10 mouse cellular contexts compared by ENCODE assay signal in genomic region chr7:98051980-98052379, GRCm38 (mm10).
DNase-seq lines count a peak whose midpoint lies in the region; ATAC-seq and TF ChIP-seq lines count a peak whose summit lies in the region.
"Had no signal": no experiment of that assay in that cellular context is flagged by ENCODE, and none has a peak within 500 bp of the region (broad histone marks: within the 10 kb centered on the region; RNA-seq: fewer than 3 reads in every experiment).

No protein-coding gene starts in this region.

- H3K36me3 ChIP-seq in forebrain, embryonic 10.5 days (replicated peaks), result 0 out of 2 replicates have a peak, but pooled peaks cover 6% of the 10 kb centered on the region
- H3K36me3 ChIP-seq in forebrain, embryonic 15.5 days, result no peaks in the 10 kb centered on the region
- peaks cover 6% of the 10 kb centered on the region; the same call in 1 of the 2 replicates for H3K36me3 ChIP-seq in neural tube, embryonic 15.5 days
- H3K36me3 ChIP-seq in kidney, postnatal 0 days (ENCODE audit: insufficient read depth, low read length), result no peaks in the 10 kb centered on the region
- H3K36me3 ChIP-seq: embryonic facial prominence, embryonic 15.5 days; stomach, embryonic 15.5 days had no signal

- H3K9ac ChIP-seq in forebrain, embryonic 15.5 days (replicated peaks), result no peak overlapping the region
- H3K9ac ChIP-seq in neural tube, embryonic 15.5 days (replicated peaks), result no peak overlapping the region
- no peak overlapping the region for H3K9ac ChIP-seq in kidney, postnatal 0 days (ENCODE audit: low read depth, low read length)
- H3K9ac ChIP-seq: embryonic facial prominence, embryonic 15.5 days; stomach, embryonic 15.5 days had no signal

- no peaks in the 10 kb centered on the region for H3K9me3 ChIP-seq in forebrain, embryonic 10.5 days
- H3K9me3 ChIP-seq in forebrain, embryonic 15.5 days, result no peaks in the 10 kb centered on the region
- H3K9me3 ChIP-seq in neural tube, embryonic 15.5 days (replicated peaks), result no peaks in the 10 kb centered on the region
- no peaks in the 10 kb centered on the region for H3K9me3 ChIP-seq in kidney, postnatal 0 days (replicated peaks; ENCODE audit: low read length)
- H3K9me3 ChIP-seq: embryonic facial prominence, embryonic 15.5 days; stomach, embryonic 15.5 days had no signal

- H3K4me2 ChIP-seq in forebrain, embryonic 15.5 days (replicated peaks), result no peak overlapping the region
- H3K4me2 ChIP-seq in neural tube, embryonic 15.5 days, result no peak overlapping the region
- H3K4me2 ChIP-seq in kidney, postnatal 0 days (ENCODE audit: low read length), result no peak overlapping the region
- H3K4me2 ChIP-seq: embryonic facial prominence, embryonic 15.5 days; stomach, embryonic 15.5 days had no signal

- no peak for ATAC-seq in forebrain, embryonic 15.5 days (replicated peaks)
- ATAC-seq in neural tube, embryonic 15.5 days (ENCODE audit: low FRiP score), result no peak
- peak; percentile 75 for ATAC-seq in common myeloid progenitor, adult 5-6 weeks (replicated peaks; ENCODE audit: low read depth, poor library complexity, severe bottlenecking)
- no peak for ATAC-seq in kidney, postnatal 0 days (replicated peaks; ENCODE audit: low FRiP score, low read depth)

- 20% methylated on average over 8 of the region's 8 CpGs for WGBS in forebrain, embryonic 10.5 days
- WGBS in forebrain, embryonic 15.5 days, result 16% methylated on average over 8 of the region's 8 CpGs
- WGBS in neural tube, embryonic 15.5 days, result 21% methylated on average over 8 of the region's 8 CpGs
- WGBS in kidney, postnatal 0 days, result 19% methylated on average over 8 of the region's 8 CpGs

- DNase-seq in forebrain, embryonic 10.5 days (ENCODE audit: extremely low spot score, low spot score), result peak; percentile 53
- peak; percentile 64 for DNase-seq in neural tube, embryonic 10.5 days (ENCODE audit: extremely low spot score, low spot score)
- DNase-seq in kidney, postnatal 0 days (ENCODE audit: low spot score), result peak; percentile 64
- peak; percentile 22 for DNase-seq in lung, postnatal 25 days (ENCODE audit: low spot score)
- DNase-seq in thymus, postnatal 14 days, result peak; percentile 55

- no peaks in the 10 kb centered on the region for H3K27me3 ChIP-seq in forebrain, embryonic 10.5 days (ENCODE audit: poor library complexity, severe bottlenecking)
- no peaks in the 10 kb centered on the region for H3K27me3 ChIP-seq in forebrain, embryonic 15.5 days
- H3K27me3 ChIP-seq in neural tube, embryonic 15.5 days (replicated peaks), result no peaks in the 10 kb centered on the region
- H3K27me3 ChIP-seq in kidney, postnatal 0 days (ENCODE audit: insufficient read depth, low read length), result no peaks in the 10 kb centered on the region
- H3K27me3 ChIP-seq: embryonic facial prominence, embryonic 15.5 days; stomach, embryonic 15.5 days had no signal

- no peaks in the 10 kb centered on the region for H3K4me1 ChIP-seq in forebrain, embryonic 10.5 days
- H3K4me1 ChIP-seq in forebrain, embryonic 15.5 days, result no peaks in the 10 kb centered on the region
- H3K4me1 ChIP-seq in neural tube, embryonic 15.5 days, result no peaks in the 10 kb centered on the region
- H3K4me1 ChIP-seq in kidney, postnatal 0 days (replicated peaks; ENCODE audit: insufficient read depth, low read length), result no peaks in the 10 kb centered on the region
- H3K4me1 ChIP-seq: embryonic facial prominence, embryonic 15.5 days; stomach, embryonic 15.5 days had no signal

- H3K4me3 ChIP-seq in forebrain, embryonic 10.5 days, result no peak overlapping the region
- H3K4me3 ChIP-seq in forebrain, embryonic 15.5 days, result no peak overlapping the region
- no peak overlapping the region for H3K4me3 ChIP-seq in neural tube, embryonic 15.5 days (replicated peaks)
- H3K4me3 ChIP-seq in kidney, postnatal 0 days (replicated peaks; ENCODE audit: low read depth, low read length), result no peak overlapping the region
- H3K4me3 ChIP-seq: embryonic facial prominence, embryonic 15.5 days; stomach, embryonic 15.5 days had no signal

- TF ChIP-seq CTCF in kidney, postnatal 0 days (IDR thresholded peaks at IDR 0.05; ENCODE audit: low read depth), result peak; percentile 81

- no peak overlapping the region for H3K27ac ChIP-seq in forebrain, embryonic 10.5 days
- H3K27ac ChIP-seq in forebrain, embryonic 15.5 days (replicated peaks), result no peak overlapping the region
- no peak overlapping the region for H3K27ac ChIP-seq in neural tube, embryonic 15.5 days (replicated peaks)
- no peak overlapping the region for H3K27ac ChIP-seq in kidney, postnatal 0 days
- H3K27ac ChIP-seq: embryonic facial prominence, embryonic 15.5 days; stomach, embryonic 15.5 days had no signal
